Mouse (Mus musculus) myocyte (in vitro differentiated cells): Measurements from ENCODE around the gene Slc24a2.

Source experiments
- CEBPB ChIP-seq: IDR thresholded peaks from 2 replicates; pipeline ENCODE4 v1.6.1; 2011; ENCODE audit warnings: mild to moderate bottlenecking, moderate library complexity; ENCODE audit not compliant: poor library complexity, insufficient read depth, severe bottlenecking
- E2F4 ChIP-seq: IDR thresholded peaks from one replicate; pipeline ENCODE4 v1.6.1; 2011; ENCODE audit warnings: mild to moderate bottlenecking, control low read depth, moderate library complexity; ENCODE audit not compliant: insufficient read depth
- MAX ChIP-seq: IDR thresholded peaks from one replicate; pipeline ENCODE4 v1.6.1; 2011; ENCODE audit warnings: low read depth, mild to moderate bottlenecking, control low read depth
- MYOD1 ChIP-seq, 3 experiments: IDR thresholded peaks; one replicate each; pipeline ENCODE4 v1.6.1; 2011; ENCODE audit warnings: control low read depth in 2 of 3, low read depth in 2 of 3, mild to moderate bottlenecking in 2 of 3, moderate library complexity in 1 of 3; ENCODE audit not compliant: insufficient read length in 2 of 3, control insufficient read depth in 1 of 3
- MYOG ChIP-seq, 3 experiments: IDR thresholded peaks; one replicate each; pipeline ENCODE4 v1.6.1; 2011; ENCODE audit warnings: control low read depth in 2 of 3, low read depth in 2 of 3, mild to moderate bottlenecking in 2 of 3; ENCODE audit not compliant: insufficient read length in 2 of 3, control insufficient read depth in 1 of 3, insufficient read depth in 1 of 3
- POLR2A ChIP-seq: IDR thresholded peaks from one replicate; pipeline ENCODE4 v1.6.1; 2011; ENCODE audit warnings: low read depth, mild to moderate bottlenecking, control low read depth, moderate library complexity; ENCODE audit not compliant: insufficient read length
- POLR2AphosphoS2 ChIP-seq: IDR thresholded peaks from one replicate; pipeline ENCODE4 v1.6.1; 2011; ENCODE audit warnings: low read depth, control low read depth; ENCODE audit not compliant: insufficient read length
- REST ChIP-seq: IDR thresholded peaks from one replicate; pipeline ENCODE4 v1.6.1; 2011; ENCODE audit warnings: mild to moderate bottlenecking, control low read depth, moderate library complexity; ENCODE audit not compliant: insufficient read depth, insufficient read length
- SRF ChIP-seq: IDR thresholded peaks from one replicate; pipeline ENCODE4 v1.6.1; 2011; ENCODE audit warnings: low read depth; ENCODE audit not compliant: control insufficient read depth, insufficient read length
- TCF12 ChIP-seq: IDR thresholded peaks from one replicate; pipeline ENCODE4 v1.6.1; 2011; ENCODE audit warnings: mild to moderate bottlenecking, control low read depth; ENCODE audit not compliant: poor library complexity, insufficient read depth, severe bottlenecking
- TCF3 ChIP-seq: IDR thresholded peaks from one replicate; pipeline ENCODE4 v1.6.1; 2011; ENCODE audit warnings: low read depth, control low read depth; ENCODE audit not compliant: insufficient read length
- USF1 ChIP-seq: IDR thresholded peaks from one replicate; pipeline ENCODE4 v1.6.1; 2011; ENCODE audit warnings: low read depth, mild to moderate bottlenecking, control low read depth, moderate library complexity

DNA sequence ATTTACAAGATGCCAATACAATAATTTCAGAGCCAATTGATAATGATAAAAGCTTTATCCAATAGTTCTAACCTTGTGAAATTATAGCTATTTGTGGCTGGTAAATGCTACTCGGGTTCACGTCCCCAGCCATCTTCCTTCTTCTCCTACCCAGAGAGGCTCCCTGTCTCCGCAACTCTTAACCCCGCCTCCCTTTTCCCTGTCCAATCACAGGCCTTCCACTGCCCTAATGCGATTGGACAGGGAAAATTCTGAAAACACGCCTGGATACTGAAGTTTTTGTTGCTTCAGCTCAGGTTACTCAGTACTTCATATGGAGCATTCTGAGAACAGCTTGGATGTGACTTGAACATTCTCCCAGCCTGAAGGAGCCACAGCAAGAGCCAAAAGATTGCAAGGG is 287.0 kb downstream of the Slc24a2 start:
- TF ChIP-seq POLR2A (no peak), USF1 (no peak), MYOD1 (IDR thresholded peaks at IDR 0.05; ENCODE audit: control insufficient read depth in 1 of 3, insufficient read length in 2 of 3, low read depth in 2 of 3) (no peak), MAX (no peak), MYOG (IDR thresholded peaks at IDR 0.05; ENCODE audit: control insufficient read depth in 1 of 3, insufficient read depth in 1 of 3, insufficient read length in 2 of 3, low read depth in 2 of 3) (no peak), CEBPB (no peak), POLR2AphosphoS2 (no peak), REST (no peak), E2F4 (no peak), TCF12 (no peak), SRF (no peak), TCF3 (no peak)
